Mouse (Mus musculus): ENCODE measurements around the gene St5.

St5 gene

DNA sequence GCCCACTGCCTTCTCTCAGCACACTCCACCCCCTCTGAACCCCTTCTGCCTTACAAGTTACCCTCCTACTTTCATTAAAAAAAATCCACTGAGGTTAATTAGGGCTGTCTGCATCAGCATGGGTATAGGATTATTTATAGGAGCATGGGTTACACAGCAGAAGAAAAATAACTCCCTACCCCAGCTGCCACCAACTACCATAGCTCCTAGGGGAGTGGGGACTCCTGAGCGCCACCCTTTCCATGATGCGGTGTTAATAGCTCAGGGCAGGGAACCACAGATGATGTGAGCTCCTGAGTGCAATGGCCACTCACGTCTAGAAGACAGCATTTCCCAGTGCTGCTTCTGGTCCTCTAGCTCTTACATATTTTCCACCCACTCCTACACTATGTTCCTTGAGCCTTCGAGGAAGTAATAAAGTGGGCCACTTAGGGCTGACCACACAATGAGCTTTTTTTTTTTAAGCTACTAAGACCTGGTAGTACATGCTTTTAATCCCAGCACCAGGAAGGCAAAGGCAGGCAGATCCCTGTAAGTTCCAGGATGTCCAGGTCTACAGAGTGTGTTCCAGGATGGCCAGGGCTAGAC lies 139.5 kb downstream of the St5 start:
- peak in 1 of 2 experiments; percentile 55 for DNase-seq

DNA sequence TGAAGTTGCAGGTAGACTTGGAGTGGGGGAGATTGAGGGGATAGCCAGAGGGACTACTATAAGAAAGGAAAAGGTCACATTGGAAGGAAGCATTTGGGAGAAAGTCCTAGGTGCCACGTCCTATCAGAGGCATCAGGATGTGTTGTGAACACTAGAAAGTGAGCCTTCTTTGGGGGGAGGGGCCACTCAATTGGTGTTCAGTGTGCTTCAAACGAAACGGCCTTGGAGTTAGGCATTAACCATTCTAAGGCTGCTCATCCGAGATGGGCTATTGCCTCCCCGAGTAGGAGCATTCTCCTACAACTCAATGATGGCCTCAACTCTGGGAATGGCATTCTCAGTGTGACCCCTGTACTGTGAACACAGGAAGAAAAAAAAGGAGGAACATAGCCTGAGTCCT lies 140.7 kb downstream of the St5 start:
- no peak for DNase-seq

DNA sequence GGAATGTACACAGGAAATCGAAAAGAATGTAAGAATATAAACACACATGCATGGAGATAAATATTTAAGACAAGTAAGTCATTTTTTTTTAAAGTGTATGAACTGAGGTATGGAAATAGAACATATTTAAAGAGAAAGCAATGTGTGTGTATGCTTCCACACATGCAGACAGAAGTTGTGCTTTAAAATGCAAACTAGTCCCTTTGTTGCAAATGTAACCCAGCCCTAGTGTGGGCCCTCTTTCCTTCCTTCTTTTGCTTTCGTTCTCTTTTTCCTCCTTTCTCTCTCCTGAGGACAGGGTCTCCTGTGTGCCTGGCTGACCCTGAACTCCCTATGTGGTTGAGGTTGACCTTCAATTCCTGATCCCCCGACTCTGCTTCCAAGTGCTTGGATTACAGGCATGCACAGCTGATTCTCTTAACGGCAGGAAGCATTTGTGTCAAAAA lies 141.2 kb downstream of the St5 start:
- no peak for DNase-seq

DNA sequence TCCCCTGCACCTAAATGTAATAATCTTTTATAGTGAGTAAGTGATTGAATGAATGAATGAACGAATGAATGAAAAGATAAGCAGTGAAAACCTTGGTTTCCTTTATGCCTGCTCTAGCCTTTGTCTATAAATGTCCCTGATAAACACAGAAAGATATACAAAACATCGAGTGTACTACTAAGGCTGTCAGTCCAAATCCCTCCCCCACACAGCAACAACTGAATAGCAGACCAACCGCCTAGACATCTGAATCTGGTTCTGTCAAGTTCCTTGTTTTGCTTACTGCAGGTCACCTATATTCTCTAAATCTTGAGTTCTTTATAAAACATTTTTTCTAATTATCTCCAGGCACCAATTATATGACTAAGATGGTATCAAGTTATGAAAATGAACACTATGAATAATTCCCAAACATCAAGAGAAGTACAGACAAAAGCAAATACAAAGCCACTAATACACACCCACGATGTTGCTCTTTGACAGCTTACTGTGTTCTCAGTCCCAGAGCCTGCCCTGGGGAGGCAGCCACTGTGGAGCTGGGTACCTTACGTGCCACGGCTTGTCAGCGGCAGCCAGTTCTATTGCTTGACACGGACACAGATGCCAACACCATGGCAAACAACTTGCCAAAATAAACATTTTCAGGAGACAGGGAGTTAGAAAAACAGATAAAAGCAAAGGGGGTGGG lies 141.8 kb downstream of the St5 start:
- DNase-seq: peak; percentile 62 to 78

DNA sequence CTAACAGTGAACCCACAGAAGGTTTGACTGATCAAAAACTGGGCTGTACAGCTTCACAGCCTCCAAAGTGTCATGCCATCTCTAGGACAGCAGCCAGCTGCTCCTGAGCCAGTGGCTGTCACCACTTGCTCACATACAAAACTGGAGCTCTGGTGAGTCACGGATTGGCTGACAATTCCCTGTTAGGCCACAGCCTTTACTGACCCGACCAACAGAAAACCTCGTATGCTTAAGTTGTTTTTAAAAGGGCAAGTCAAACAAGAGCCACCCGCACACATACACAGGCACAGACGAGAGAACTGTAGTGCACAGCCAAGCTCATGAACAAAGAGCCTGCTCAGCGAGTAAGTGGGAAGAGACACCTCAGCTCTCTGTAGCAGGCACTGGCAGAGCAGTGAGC lies 143.9 kb downstream of the St5 start:
- peak; percentile 57 to 69 for DNase-seq

DNA sequence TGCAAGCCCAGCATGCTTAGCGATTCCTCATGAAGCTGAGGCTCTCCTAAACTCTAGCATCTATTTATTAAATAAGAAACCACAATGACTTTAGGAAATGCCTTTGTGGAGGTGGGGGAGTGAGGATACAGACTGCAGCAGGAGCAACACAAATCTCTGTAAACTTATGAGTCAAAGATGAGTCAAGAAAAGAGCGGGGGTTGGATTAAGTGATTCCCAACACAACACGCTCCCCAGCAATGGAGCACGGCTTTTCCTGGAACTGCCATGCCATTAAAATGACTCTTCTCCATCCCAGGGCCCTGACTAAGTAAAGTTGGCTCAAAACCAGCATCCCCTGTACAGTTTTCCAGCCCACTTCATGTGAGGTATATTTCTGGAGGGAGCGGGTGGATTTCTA lies 156.7 kb downstream of the St5 start:
- DNase-seq: no peak

DNA sequence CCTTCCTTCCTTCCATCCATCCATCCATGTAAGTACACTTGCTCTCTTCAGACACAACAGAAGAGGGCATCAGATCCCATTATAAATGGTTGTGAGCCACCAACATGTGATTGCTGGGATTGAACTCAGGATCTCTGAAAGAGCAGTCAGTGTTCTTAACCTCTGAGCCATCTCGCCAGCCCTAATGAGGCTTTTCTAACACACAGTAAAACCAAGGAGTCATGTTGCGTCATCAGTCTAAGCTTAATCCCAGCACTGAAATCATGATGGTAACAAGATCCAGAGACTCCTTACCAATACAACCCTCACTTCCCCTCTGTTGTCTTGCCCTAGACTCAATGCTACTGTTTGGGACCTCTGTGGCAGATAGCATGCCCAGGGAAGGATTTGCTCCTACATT lies 157.2 kb downstream of the St5 start:
- no peak for DNase-seq

DNA sequence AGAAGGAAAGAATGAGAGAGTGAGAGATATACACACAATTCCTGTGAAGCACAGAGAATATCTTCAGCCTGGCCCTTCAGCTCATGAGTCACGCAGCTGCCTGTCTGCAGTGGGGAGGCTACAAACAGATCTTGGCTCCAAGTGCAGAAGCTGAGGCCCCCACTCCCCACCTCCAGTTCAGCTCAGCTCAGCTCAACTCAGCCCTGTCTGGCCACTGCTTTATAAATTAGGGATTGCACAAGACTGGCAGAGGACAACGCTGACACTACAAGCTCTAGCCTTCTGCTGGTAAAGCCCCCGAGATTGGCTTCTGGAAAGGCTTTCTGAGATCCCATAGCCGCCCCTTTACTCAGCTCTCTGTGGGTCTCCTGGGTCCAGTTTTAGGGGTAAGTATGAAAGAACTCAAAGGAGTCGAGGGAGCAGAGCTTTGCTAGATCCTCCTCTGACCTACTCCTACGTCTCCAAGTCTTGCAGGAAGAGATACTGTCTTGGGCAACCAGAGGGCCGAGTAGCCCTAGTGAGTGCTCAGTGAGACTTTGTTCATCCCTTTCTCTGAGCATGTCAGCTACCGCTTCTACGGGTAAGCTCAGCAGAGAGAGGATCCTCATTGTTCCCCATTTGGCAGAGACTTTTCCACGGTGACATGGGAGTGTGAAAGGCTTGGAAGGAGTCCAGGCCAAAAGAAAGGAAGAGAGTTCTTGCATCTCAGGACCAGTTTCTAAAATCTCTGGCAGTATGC lies 158.0 kb downstream of the St5 start:
- peak; percentile 23 to 35 for DNase-seq

DNA sequence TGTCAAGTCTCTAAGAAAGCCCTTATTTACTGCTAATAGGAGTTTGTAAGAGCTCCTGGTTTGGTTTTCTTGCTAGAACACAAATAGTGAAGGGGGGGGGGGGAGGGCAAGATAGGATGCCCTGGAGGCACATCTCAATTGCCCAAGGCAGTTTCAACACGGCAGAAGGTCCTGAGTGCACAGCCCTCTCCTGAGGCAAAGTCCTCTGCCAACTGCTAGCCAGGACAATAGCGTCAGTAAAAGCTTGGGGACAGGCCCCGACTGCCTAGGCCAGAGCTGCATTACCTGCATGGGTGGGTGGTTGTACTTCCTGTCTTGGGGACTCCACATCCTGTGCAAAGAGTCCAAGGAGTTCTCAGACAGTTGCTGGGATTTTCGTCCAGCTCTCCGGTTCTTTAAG lies 158.6 kb downstream of the St5 start:
- DNase-seq: no peak

DNA sequence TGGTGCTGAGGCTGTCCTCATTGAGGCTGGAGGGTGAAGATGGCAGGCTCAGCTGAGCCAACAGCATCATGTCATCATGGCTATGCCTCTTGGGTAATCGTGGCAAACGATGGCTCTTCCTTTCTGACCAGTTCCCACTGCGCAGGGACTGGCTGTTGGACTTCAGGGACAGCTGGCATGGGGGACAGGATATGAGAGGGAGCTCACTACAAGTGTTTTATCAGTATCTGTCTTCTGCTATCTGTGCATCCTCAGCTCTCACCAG lies 161.1 kb downstream of the St5 start:
- DNase-seq: no peak

DNA sequence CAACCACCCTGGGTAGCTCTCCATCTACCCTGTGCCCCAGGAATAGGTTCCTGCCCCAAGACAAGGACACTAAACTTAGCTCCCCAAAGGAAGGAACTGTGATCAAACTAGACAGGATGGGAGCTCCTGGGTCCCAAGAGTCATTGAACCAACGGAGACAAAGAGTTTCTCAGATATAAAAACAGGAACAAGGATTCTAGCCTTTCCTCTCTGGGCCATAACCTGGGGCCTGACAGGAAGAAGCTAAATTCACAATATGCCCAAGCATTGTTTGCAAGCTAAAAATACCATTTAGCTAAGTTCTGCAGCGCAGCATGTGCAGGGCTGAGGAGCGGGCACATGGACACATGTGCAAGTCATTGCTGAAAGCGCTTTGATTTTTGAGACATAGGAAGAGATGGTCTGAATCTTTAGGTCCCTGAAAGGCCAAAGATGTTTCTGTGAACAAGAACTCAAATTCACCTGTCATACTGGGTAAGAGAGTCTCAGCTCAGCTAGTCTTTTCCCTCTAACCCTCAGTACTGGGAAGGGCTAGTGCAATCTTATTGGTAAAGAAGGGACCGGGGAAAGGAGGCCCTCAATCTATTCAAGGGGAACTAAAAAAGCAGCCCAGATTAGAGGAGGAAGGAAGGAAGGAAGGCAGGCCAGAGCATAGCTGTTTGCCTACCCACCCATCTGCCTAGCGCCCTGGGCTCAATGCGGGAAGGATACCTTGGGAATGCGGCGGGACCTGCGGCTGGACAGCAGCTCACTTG lies 161.6 kb downstream of the St5 start:
- no peak for DNase-seq

DNA sequence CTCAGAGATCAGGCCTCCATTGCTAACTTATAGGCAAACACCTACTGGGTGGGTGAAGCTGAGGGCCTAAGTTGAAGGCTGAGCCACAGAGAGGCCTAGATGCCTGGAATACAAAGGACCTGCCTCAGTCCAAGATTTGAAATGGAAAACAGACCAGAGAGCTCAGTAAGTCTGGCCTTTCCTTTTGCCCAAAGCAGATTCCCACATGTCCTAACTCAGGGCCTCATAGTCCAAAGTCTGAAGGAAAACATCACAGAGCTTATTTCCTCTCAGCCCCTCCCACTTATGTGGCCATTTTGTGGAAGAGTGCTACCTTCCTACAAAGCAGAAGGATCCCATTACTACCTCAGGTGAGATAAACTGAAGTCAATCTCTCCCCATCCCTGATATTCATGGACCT lies 162.5 kb downstream of the St5 start:
- no peak for DNase-seq

DNA sequence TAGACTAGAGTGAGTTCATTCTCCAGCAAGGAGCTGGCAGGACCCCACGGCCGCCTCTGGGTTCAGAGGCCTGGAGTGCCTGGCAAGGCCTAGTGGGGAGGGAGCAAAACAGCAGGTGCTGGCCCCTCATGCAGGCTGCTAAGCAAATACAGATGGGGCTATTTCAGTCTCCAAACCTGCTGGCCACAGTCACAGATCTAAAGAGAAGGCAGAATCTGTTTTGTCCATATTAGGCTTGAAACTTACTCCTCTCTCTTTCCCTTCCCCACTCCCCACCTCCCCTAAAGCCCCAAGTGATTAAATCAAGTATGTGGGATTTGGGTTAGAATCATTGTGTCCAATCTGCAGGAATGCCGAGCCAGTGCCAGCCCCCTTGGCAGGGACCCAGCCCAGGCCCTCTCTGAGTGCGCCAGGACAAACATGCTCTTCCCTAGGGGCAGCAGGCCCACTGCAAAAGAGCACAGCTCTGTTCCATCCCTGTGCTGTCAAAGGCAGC lies 166.9 kb downstream of the St5 start:
- peak in 1 of 2 experiments; percentile 37 for DNase-seq

DNA sequence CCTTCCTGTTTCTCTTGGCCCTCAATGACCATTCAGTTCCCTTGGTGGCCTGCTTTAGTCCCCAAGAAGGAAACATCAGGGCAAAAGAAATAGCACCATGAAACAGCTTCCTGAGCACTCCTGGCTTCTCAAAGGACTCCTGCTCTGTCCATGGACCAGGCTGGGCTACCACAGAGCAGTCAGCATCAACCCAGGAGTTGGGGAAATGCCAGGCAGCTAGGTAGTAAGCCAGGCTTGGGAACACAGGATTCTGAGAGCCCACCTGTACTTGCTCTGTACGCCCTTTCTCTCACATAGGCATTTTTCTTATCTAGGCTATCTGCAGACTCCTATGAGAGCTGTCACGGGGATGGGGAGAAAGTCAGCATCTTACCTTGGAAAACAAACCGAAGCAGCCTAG lies 168.5 kb downstream of the St5 start:
- no peak for DNase-seq

DNA sequence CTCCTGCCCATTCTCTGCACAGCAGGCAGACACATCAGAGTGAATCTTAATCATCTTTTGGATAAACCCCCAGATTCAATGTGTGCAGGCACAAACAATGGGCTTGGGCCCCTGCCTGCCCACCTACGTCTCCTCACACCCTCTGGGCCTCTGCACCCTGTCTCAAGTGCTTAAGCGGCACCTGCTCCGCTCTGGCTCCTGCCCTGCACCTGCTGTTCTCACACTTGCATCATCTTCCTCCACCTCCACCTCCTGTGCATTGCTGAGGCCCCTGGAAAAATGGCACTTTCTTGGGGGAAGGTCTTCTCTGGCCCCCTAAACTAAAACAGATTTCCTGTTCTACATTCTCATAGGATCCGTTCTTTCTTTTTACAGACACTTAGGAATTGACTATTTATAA lies 169.5 kb downstream of the St5 start:
- no peak for DNase-seq

DNA sequence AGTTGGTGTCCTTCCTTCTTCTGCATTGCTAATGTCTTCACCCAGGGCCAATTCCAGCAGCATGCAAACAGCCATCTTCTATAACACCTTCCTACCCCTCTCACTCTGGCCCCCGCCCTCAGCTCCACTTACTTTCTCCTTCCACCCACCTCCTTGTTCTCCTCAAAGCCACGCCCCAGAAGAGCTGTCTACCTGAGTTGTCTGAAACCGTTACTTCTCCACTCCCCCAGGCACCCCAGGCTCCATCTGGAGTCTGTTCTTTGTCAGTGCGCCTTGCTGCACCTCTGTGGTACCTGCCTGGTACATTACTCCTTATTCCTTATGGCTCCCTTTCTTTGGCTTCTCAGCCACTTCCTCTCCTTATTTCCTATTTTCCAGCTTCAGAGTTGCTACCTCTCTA lies 170.3 kb downstream of the St5 start:
- DNase-seq: no peak

DNA sequence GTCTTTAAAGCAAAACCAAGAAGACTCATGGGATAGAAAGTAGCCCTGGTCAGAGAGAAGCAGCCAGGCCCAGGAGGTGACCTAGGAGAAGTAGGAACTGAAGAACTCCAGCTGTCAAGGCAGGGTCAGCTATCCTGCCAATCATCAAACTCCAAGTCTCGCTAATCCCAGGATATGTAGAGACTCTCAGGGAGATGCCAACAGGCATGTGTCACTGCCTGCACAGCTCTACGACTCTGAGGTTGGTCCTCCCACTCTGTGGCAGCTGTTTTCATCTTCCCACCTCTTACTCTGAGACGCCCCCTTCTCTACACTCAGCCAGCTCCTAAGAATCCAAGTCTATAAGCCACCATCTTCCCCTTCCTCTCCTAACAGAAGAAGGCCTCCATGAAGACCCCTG lies 170.7 kb downstream of the St5 start:
- no peak for DNase-seq

DNA sequence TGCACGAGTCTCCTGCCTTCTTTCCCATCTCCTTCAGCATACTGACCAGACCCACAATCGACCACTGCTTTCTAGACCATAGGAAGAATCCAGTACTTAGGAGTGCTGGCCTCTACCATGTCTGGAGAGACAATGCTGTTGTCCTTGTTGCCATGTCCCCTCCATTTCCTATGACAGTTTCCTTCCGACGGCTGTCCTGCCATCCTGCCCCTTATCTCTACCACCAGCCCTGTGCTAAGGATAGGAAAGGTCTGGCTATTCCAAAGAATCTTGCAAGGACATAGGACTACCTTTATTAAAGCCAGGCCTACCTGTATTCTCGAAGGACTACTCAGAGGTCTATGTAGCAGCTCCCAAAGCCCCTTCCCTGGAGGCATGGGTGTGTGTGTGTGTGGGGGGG lies 171.9 kb downstream of the St5 start:
- no peak for DNase-seq

DNA sequence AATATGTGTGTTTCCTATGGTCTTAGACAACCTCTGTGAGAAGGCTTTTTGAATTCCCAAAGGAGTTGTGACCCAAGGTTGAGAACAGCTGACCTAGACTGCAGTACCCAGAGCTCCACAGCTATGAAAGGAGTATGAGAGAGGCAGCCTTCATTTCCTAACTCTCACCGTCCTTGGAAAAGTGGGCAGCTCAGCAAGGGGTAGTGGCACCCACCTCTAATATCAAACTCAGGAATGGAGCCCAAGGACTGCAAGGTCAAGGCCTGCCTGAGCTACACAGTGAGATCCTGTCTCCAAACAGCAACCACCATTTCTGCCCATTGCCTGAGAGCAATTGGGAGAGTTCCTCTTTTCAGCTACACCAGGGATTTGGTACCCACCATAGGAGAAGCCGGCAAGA lies 173.7 kb downstream of the St5 start:
- no peak for DNase-seq

DNA sequence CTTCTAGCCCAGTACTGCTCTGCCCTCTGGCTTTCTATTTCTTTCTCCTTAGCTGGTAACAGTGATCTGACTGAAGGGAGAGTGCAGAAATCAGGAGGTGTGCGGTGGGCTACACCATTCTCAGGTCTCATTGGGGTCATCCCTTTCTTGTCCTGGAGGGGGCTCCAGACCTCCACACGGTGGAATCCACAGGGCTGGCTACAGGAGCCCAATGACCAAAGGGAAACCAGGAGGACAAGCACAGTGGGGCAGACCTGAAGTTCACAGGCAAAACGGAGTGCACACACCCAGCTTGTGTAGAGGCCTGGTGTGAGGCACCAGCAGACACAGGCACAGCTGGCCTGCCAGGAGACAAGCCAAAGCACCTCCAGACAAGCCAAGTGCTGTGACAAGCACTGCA lies 175.0 kb downstream of the St5 start:
- peak; percentile 34 to 55 for DNase-seq

DNA sequence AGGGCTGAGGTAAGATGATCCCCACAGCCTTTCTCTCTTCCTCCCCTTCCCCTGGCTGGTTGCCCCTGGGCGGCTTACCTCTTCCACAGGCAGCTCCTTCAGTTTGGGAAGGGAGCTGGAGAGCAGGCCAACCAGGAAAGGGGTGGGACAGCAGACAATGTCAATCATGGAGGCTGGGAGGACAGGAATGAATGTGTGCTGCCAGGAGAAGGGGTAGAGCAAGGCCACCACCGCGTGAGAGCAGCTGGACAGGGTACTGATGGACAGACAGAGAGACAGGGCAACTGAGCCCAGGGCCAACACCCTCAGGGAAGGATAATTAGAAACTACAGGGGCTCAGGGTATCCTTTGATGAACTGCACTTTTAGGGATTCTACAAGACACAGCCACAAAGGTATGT lies 175.9 kb downstream of the St5 start:
- DNase-seq: no peak

DNA sequence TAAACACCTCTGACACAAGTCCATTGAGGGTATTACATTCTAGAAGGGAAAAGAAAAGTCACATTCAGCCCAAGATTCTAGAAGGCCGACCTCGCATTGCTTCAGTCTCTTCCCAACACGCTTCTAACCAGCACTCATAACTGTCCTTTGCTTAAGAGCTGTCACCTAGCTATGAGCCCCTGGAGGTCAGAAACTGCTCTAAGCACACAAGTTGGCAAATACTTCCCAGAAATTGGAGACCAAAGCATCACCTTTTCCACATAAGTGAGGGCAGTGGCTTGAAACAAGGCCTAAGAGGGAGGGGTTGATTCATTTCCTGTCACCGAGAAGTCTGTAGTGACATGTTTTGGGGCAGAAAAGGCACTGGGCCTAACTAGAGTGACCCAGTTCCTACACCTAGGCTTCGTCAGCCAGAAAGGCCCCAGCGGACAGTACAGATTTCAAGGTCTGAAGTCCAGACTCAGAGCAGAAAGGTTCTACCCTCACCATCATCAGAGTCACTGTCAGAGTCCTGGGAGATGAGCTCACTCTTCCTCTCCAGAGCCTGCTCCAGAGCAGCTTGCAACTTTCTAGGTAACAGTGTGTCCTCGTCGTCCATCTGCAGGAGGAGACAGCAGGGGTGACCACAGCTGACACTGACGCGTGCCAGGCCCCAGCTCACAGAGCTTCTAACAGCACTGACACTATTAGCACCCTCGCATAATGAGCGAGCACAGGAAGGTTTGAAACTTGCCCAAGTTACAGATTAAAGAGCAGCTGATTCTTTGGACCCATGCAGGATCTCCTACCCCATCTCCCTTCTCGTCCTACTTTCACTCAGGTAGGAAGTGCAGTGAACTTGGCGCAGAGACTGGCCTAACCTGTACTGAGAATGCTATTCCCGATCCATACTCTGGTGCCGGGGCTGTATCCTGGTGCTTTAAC lies 177.4 kb downstream of the St5 start:
- no peak for DNase-seq

DNA sequence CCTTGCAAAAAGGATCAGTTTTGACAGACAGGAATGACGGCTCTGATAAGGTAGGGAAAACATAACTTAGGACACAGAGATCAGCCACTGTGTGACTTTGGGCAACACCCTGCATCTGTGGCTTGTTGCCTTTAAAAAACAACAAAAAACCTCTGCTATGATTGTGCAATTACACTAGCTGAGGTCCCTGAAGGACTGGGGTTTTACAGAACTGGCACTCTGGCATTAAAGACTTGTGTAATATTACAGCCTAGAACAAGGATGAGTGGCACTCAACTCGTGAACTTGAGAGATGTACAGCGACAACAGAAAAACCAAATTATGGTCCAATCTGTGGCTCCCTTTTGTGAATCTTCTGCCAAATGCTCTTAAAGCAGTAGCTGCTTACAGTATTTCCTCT lies 178.6 kb downstream of the St5 start:
- no peak for DNase-seq

Data from lung, adult 18-20 months (tissue).